Mouse (Mus musculus): ENCODE results near the gene Ppp4c. TPM values are rescaled to one million over a fixed set of nuclear protein-coding genes. Genes with fewer than 3 reads are reported as not detected.

Gene Ppp4c
- polyA plus RNA-seq, 2 experiments = 238 to 268 TPM

- TF ChIP-seq POLR2A (IDR thresholded peaks at IDR 0.05; ENCODE audit: borderline replicate concordance, extremely low read depth, insufficient read depth, insufficient read length) = no peak
These were observed 56.2 kb downstream of the Ppp4c start for GRCm38 (mm10) chr7:126736122-126736521.

More at GRCm38 (mm10) chr7:126736122-126736521, 56.2 kb downstream of the Ppp4c start:
- no peak for ATAC-seq (ENCODE audit: low FRiP score, low read depth)
- Histone ChIP-seq H3K4me3 (replicated peaks; ENCODE audit: low read length) (no peak overlapping the region), H3K4me2 (replicated peaks; ENCODE audit: low read depth, low read length, severe bottlenecking) (no peak overlapping the region), H3K27me3 (ENCODE audit: control insufficient read depth, insufficient read depth, low read length) (no peaks in the 10 kb centered on the region), H3K27ac (replicated peaks; ENCODE audit: low read depth, low read length) (no peak overlapping the region), H3K4me1 (ENCODE audit: control insufficient read depth, insufficient read depth, low read length) (no peaks in the 10 kb centered on the region), H3K9ac (ENCODE audit: low read depth, low read length, severe bottlenecking) (no peak overlapping the region), H3K9me3 (ENCODE audit: control insufficient read depth, low read length) (no peaks in the 10 kb centered on the region), H3K36me3 (ENCODE audit: control insufficient read depth, insufficient read depth, low read length) (no peaks in the 10 kb centered on the region)
- no peak for DNase-seq (ENCODE audit: low spot score)
- WGBS = 83% methylated on average over 8 of the region's 8 CpGs

Other genes with a start within 250 kb of the Ppp4c start
Only the 30 nearest of the 33 such genes appear.
- 107 and 115 TPM in 2 replicates for gene Eif3c, start 226.1 kb downstream of the Ppp4c start, polyA plus RNA-seq (2012; rRNA removed)
- gene Eif3c, start 226.1 kb downstream of the Ppp4c start, polyA plus RNA-seq (2014; fragmentation: Nextera tagmentation; extraction: Ambion mirVana) = 169 and 171 TPM in 2 replicates
- 0.96 and 1.0 TPM in 2 replicates for gene Apobr, start 207.6 kb downstream of the Ppp4c start, polyA plus RNA-seq (2012; rRNA removed)
- 1.1 and 1.5 TPM in 2 replicates for gene Apobr, start 207.6 kb downstream of the Ppp4c start, polyA plus RNA-seq (2014; fragmentation: Nextera tagmentation; extraction: Ambion mirVana)
- gene Cln3, start 206.7 kb downstream of the Ppp4c start, polyA plus RNA-seq (2012; rRNA removed) = 55.4 and 81.7 TPM in 2 replicates
- gene Cln3, start 206.7 kb downstream of the Ppp4c start, polyA plus RNA-seq (2014; fragmentation: Nextera tagmentation; extraction: Ambion mirVana) = 34.6 and 35.5 TPM in 2 replicates
- gene Il27, start 197.6 kb downstream of the Ppp4c start, polyA plus RNA-seq (2012; rRNA removed) = not detected in 2 replicates
- gene Il27, start 197.6 kb downstream of the Ppp4c start, polyA plus RNA-seq (2014; fragmentation: Nextera tagmentation; extraction: Ambion mirVana) = not detected in 2 replicates
- 5.8 and 11.6 TPM in 2 replicates for gene Nupr1, start 161.6 kb downstream of the Ppp4c start, polyA plus RNA-seq (2012; rRNA removed)
- gene Nupr1, start 161.6 kb downstream of the Ppp4c start, polyA plus RNA-seq (2014; fragmentation: Nextera tagmentation; extraction: Ambion mirVana) = 10.9 and 19.2 TPM in 2 replicates
- 49.8 and 61.6 TPM in 2 replicates for gene Sgf29, start 143.2 kb downstream of the Ppp4c start, polyA plus RNA-seq (2012; rRNA removed)
- 56.0 and 64.2 TPM in 2 replicates for gene Sgf29, start 143.2 kb downstream of the Ppp4c start, polyA plus RNA-seq (2014; fragmentation: Nextera tagmentation; extraction: Ambion mirVana)
- gene Sult1a1, start 116.1 kb downstream of the Ppp4c start, polyA plus RNA-seq (2012; rRNA removed) = 6.9 and 7.0 TPM in 2 replicates
- 10.3 TPM in 2 replicates for gene Sult1a1, start 116.1 kb downstream of the Ppp4c start, polyA plus RNA-seq (2014; fragmentation: Nextera tagmentation; extraction: Ambion mirVana)
- 37.3 and 50.4 TPM in 2 replicates for gene Bola2, start 97.1 kb downstream of the Ppp4c start, polyA plus RNA-seq (2012; rRNA removed)
- 121 and 122 TPM in 2 replicates for gene Bola2, start 97.1 kb downstream of the Ppp4c start, polyA plus RNA-seq (2014; fragmentation: Nextera tagmentation; extraction: Ambion mirVana)
- gene Slx1b, start 96.7 kb downstream of the Ppp4c start, polyA plus RNA-seq (2012; rRNA removed) = 33.2 and 44.0 TPM in 2 replicates
- 8.6 and 9.9 TPM in 2 replicates for gene Slx1b, start 96.7 kb downstream of the Ppp4c start, polyA plus RNA-seq (2014; fragmentation: Nextera tagmentation; extraction: Ambion mirVana)
- gene Coro1a, start 84.7 kb downstream of the Ppp4c start, polyA plus RNA-seq (2012; rRNA removed) = 33.4 and 45.7 TPM in 2 replicates
- gene Coro1a, start 84.7 kb downstream of the Ppp4c start, polyA plus RNA-seq (2014; fragmentation: Nextera tagmentation; extraction: Ambion mirVana) = 43.0 and 45.0 TPM in 2 replicates
- 134 and 151 TPM in 2 replicates for gene Mapk3, start 32.9 kb downstream of the Ppp4c start, polyA plus RNA-seq (2012; rRNA removed)
- gene Mapk3, start 32.9 kb downstream of the Ppp4c start, polyA plus RNA-seq (2014; fragmentation: Nextera tagmentation; extraction: Ambion mirVana) = 51.0 and 52.4 TPM in 2 replicates
- gene Gdpd3, start 26.2 kb downstream of the Ppp4c start, polyA plus RNA-seq (2012; rRNA removed) = 13.6 and 15.0 TPM in 2 replicates
- 3.2 and 4.3 TPM in 2 replicates for gene Gdpd3, start 26.2 kb downstream of the Ppp4c start, polyA plus RNA-seq (2014; fragmentation: Nextera tagmentation; extraction: Ambion mirVana)
- gene Ypel3, start 15.5 kb downstream of the Ppp4c start, polyA plus RNA-seq (2012; rRNA removed) = 144 and 202 TPM in 2 replicates
- 131 and 151 TPM in 2 replicates for gene Ypel3, start 15.5 kb downstream of the Ppp4c start, polyA plus RNA-seq (2014; fragmentation: Nextera tagmentation; extraction: Ambion mirVana)
- gene Tbx6, start 11.0 kb downstream of the Ppp4c start, polyA plus RNA-seq (2012; rRNA removed) = 2.0 and 2.7 TPM in 2 replicates
- 0.29 and 0.41 TPM in 2 replicates for gene Tbx6, start 11.0 kb downstream of the Ppp4c start, polyA plus RNA-seq (2014; fragmentation: Nextera tagmentation; extraction: Ambion mirVana)
- 1.6 and 2.0 TPM in 2 replicates for gene Fam57b, start 5.2 kb upstream of the Ppp4c start, polyA plus RNA-seq (2012; rRNA removed)
- 0.21 and 0.44 TPM in 2 replicates for gene Fam57b, start 5.2 kb upstream of the Ppp4c start, polyA plus RNA-seq (2014; fragmentation: Nextera tagmentation; extraction: Ambion mirVana)
- gene 4930451I11Rik, start 39.1 kb upstream of the Ppp4c start, polyA plus RNA-seq (2012; rRNA removed) = not detected in 2 replicates
- gene 4930451I11Rik, start 39.1 kb upstream of the Ppp4c start, polyA plus RNA-seq (2014; fragmentation: Nextera tagmentation; extraction: Ambion mirVana) = not detected in 2 replicates
- gene Doc2a, start 54.9 kb upstream of the Ppp4c start, polyA plus RNA-seq (2012; rRNA removed) = 1.3 and 2.8 TPM in 2 replicates
- 0.76 and 0.92 TPM in 2 replicates for gene Doc2a, start 54.9 kb upstream of the Ppp4c start, polyA plus RNA-seq (2014; fragmentation: Nextera tagmentation; extraction: Ambion mirVana)
- 55.1 and 120 TPM in 2 replicates for gene Hirip3, start 69.5 kb upstream of the Ppp4c start, polyA plus RNA-seq (2012; rRNA removed)
- 15.2 and 16.1 TPM in 2 replicates for gene Hirip3, start 69.5 kb upstream of the Ppp4c start, polyA plus RNA-seq (2014; fragmentation: Nextera tagmentation; extraction: Ambion mirVana)
- 84.3 and 89.8 TPM in 2 replicates for gene Ino80e, start 69.9 kb upstream of the Ppp4c start, polyA plus RNA-seq (2012; rRNA removed)
- gene Ino80e, start 69.9 kb upstream of the Ppp4c start, polyA plus RNA-seq (2014; fragmentation: Nextera tagmentation; extraction: Ambion mirVana) = 86.7 TPM in 2 replicates
- gene Taok2, start 92.2 kb upstream of the Ppp4c start, polyA plus RNA-seq (2012; rRNA removed) = 106 and 121 TPM in 2 replicates
- 28.5 and 37.1 TPM in 2 replicates for gene Taok2, start 92.2 kb upstream of the Ppp4c start, polyA plus RNA-seq (2014; fragmentation: Nextera tagmentation; extraction: Ambion mirVana)
- 33.2 and 41.6 TPM in 2 replicates for gene Tmem219, start 130.4 kb upstream of the Ppp4c start, polyA plus RNA-seq (2012; rRNA removed)
- 31.0 and 33.8 TPM in 2 replicates for gene Tmem219, start 130.4 kb upstream of the Ppp4c start, polyA plus RNA-seq (2014; fragmentation: Nextera tagmentation; extraction: Ambion mirVana)
- 21.4 and 24.4 TPM in 2 replicates for gene Kctd13, start 136.4 kb upstream of the Ppp4c start, polyA plus RNA-seq (2012; rRNA removed)
- 14.2 and 16.6 TPM in 2 replicates for gene Kctd13, start 136.4 kb upstream of the Ppp4c start, polyA plus RNA-seq (2014; fragmentation: Nextera tagmentation; extraction: Ambion mirVana)
- 0.26 and 1.4 TPM in 2 replicates for gene Asphd1, start 157.1 kb upstream of the Ppp4c start, polyA plus RNA-seq (2012; rRNA removed)
- gene Asphd1, start 157.1 kb upstream of the Ppp4c start, polyA plus RNA-seq (2014; fragmentation: Nextera tagmentation; extraction: Ambion mirVana) = 0.12 and 0.15 TPM in 2 replicates
- gene Sez6l2, start 158.1 kb upstream of the Ppp4c start, polyA plus RNA-seq (2012; rRNA removed) = 2.5 and 3.2 TPM in 2 replicates
- gene Sez6l2, start 158.1 kb upstream of the Ppp4c start, polyA plus RNA-seq (2014; fragmentation: Nextera tagmentation; extraction: Ambion mirVana) = 0.90 and 1.6 TPM in 2 replicates
- 123 and 172 TPM in 2 replicates for gene Cdipt, start 183.4 kb upstream of the Ppp4c start, polyA plus RNA-seq (2012; rRNA removed)
- gene Cdipt, start 183.4 kb upstream of the Ppp4c start, polyA plus RNA-seq (2014; fragmentation: Nextera tagmentation; extraction: Ambion mirVana) = 84.8 and 94.0 TPM in 2 replicates
- gene Cdiptos, start 183.6 kb upstream of the Ppp4c start, polyA plus RNA-seq (2012; rRNA removed) = 1.5 and 1.9 TPM in 2 replicates
- gene Cdiptos, start 183.6 kb upstream of the Ppp4c start, polyA plus RNA-seq (2014; fragmentation: Nextera tagmentation; extraction: Ambion mirVana) = 0.83 and 1.2 TPM in 2 replicates
- gene Mvp, start 222.1 kb upstream of the Ppp4c start, polyA plus RNA-seq (2012; rRNA removed) = 7.9 and 8.0 TPM in 2 replicates
- gene Mvp, start 222.1 kb upstream of the Ppp4c start, polyA plus RNA-seq (2014; fragmentation: Nextera tagmentation; extraction: Ambion mirVana) = 7.3 and 7.9 TPM in 2 replicates
- gene Pagr1b, start 224.0 kb upstream of the Ppp4c start, polyA plus RNA-seq (2012; rRNA removed) = 3.2 and 4.3 TPM in 2 replicates
- 0.61 TPM in 1 of 2 replicates, not detected in the other for gene Pagr1b, start 224.0 kb upstream of the Ppp4c start, polyA plus RNA-seq (2014; fragmentation: Nextera tagmentation; extraction: Ambion mirVana)
- 27.0 and 31.9 TPM in 2 replicates for gene Pagr1a, start 224.9 kb upstream of the Ppp4c start, polyA plus RNA-seq (2012; rRNA removed)
- 47.6 and 63.6 TPM in 2 replicates for gene Pagr1a, start 224.9 kb upstream of the Ppp4c start, polyA plus RNA-seq (2014; fragmentation: Nextera tagmentation; extraction: Ambion mirVana)
- gene Gm42742, start 228.6 kb upstream of the Ppp4c start, polyA plus RNA-seq (2012; rRNA removed) = 111 and 143 TPM in 2 replicates
- 26.8 and 37.7 TPM in 2 replicates for gene Gm42742, start 228.6 kb upstream of the Ppp4c start, polyA plus RNA-seq (2014; fragmentation: Nextera tagmentation; extraction: Ambion mirVana)

All from limb, embryonic 14.5 days (tissue).